Mouse (Mus musculus) hindbrain, embryonic 12.5 days (tissue): Measurements from ENCODE around the gene Fam107a. TPM values are rescaled to one million over a fixed set of nuclear protein-coding genes. Genes with fewer than 3 reads are reported as not detected.

ENCODE experiments used
- ATAC-seq: fragments of 200-750 bp; cut with Nextera tagmentation; 2 replicates; pipeline ENCODE4 v1.8.0; 2017; ENCODE audit warnings: moderate TSS enrichment; ENCODE audit not compliant: low FRiP score
- H3K27ac ChIP-seq: fragments of 300-500 bp; sonication (generic); 2 replicates; pipeline ENCODE4 v1.5.1; 2016; ENCODE audit warnings: mild to moderate bottlenecking
- H3K27me3 ChIP-seq: fragments of 300-500 bp; sonication (generic); 2 replicates; pipeline ENCODE4 v1.6.1; 2016; ENCODE audit warnings: mild to moderate bottlenecking
- H3K36me3 ChIP-seq: fragments of 300-500 bp; sonication (generic); 2 replicates; pipeline ENCODE4 v1.6.1; 2016; ENCODE audit warnings: mild to moderate bottlenecking
- H3K4me1 ChIP-seq: fragments of 300-500 bp; sonication (generic); 2 replicates; pipeline ENCODE4 v1.6.1; 2016
- H3K4me2 ChIP-seq: fragments of 300-500 bp; sonication (generic); replicated peaks from 2 replicates; pipeline ENCODE4 v1.6.1; 2016; ENCODE audit warnings: mild to moderate bottlenecking
- H3K4me3 ChIP-seq: fragments of 300-500 bp; sonication (generic); 2 replicates; pipeline ENCODE4 v1.5.1; 2016; ENCODE audit warnings: mild to moderate bottlenecking
- H3K9ac ChIP-seq: fragments of 300-500 bp; sonication (generic); 2 replicates; pipeline ENCODE4 v1.6.1; 2016; ENCODE audit warnings: mild to moderate bottlenecking, moderate library complexity
- H3K9me3 ChIP-seq: fragments of 300-500 bp; sonication (generic); replicated peaks from 2 replicates; pipeline ENCODE4 v1.6.1; 2016; ENCODE audit warnings: mild to moderate bottlenecking
- WGBS: fragments of 180-500 bp; shearing (Covaris S2); methylation state at CpG from one replicate; pipeline ENCODE4 v1.1.7; 2016; 5-methylcytosine and 5-hydroxymethylcytosine counted together
- polyA plus RNA-seq: library from polyadenylated mRNA; unstranded; fragments of >200 nt; fragmentation: Nextera tagmentation; extraction: Ambion mirVana; gene quantifications from 2 replicates; pipeline ENCODE4 v1.2.1, GENCODE M21; 2016

The Fam107a gene
- polyA plus RNA-seq, 1 experiment from 2014 or later, result 4.5 TPM

DNA sequence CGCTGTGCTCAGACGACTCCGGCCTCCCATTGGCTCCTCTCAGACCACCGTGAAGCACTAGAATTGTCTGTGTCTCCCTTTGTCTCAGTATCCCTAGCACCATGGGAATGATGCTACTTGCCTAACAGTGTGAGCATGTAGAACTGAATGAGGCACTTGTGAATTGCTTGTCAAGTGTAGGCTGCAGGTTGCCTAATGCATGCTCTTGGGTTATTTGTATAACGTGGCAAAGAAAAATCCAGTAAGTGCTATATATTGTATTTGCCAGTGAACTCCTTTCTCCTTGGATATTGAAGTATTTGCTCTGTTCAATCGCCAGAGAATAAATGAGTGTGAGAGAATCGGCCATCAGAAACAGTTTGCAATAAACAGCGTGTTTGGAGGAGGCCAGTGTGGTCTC is 70.9 kb downstream of the Fam107a start:
- no peak overlapping the region for H3K9ac ChIP-seq
- WGBS, result 77% methylated on average over 8 of the region's 8 CpGs
- no peak overlapping the region for H3K4me3 ChIP-seq
- no peaks in the 10 kb centered on the region for H3K4me1 ChIP-seq
- H3K9me3 ChIP-seq, result no peaks in the 10 kb centered on the region
- H3K36me3 ChIP-seq, result no peaks in the 10 kb centered on the region
- no peak overlapping the region for H3K4me2 ChIP-seq
- no peaks in the 10 kb centered on the region for H3K27me3 ChIP-seq
- H3K27ac ChIP-seq, result no peak overlapping the region
- ATAC-seq, result no peak

Other genes with a start within 250 kb of the Fam107a start
- gene Rpp14, start 237.7 kb downstream of the Fam107a start, polyA plus RNA-seq, result 45.4 and 47.5 TPM in 2 replicates
- gene Pxk, start 219.8 kb downstream of the Fam107a start, polyA plus RNA-seq, result 43.0 and 46.7 TPM in 2 replicates
- 198 and 207 TPM in 2 replicates for gene Pdhb, start 145.0 kb downstream of the Fam107a start, polyA plus RNA-seq
- 15.6 and 16.0 TPM in 2 replicates for gene Kctd6, start 103.9 kb downstream of the Fam107a start, polyA plus RNA-seq
- 0.26 TPM in 1 of 2 replicates, not detected in the other for gene Acox2, start 58.7 kb downstream of the Fam107a start, polyA plus RNA-seq
- gene Oit1, start 60.7 kb upstream of the Fam107a start, polyA plus RNA-seq, result not detected in 2 replicates